In the genomic region with DNA sequence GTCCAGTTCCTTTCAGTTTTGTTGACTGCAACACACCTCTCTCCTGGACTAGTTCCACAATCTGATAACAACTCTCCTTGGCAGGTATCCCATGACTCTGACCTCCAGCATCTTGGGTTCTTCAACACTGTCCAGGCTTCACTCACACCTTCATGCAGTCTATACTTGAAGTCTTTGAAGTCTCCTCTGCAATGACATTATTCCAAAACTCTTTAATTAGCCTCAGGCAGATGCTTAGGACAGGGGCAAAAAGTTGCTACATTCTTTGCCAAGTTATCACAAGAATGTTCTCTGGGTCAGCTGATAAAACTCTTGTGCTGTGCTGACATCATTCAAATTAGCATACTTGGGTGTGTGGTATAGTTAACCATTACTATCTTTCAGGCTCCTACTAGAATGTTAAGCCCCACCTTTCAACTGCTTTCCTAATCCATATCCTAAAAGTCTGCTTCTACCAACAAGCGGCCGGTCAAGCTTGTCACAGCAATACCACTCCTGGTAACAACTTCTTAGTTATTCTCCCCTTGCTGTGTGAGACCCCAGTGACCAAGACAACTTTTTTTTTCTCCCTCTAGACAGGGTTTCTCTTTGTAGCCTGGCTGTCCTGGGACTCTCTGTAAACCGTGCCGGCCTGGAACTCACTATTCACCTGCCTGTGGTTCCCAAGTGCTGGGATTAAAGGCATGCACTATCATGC, we compare ENCODE assay signal across 1 mouse cellular context.
TF ChIP-seq lines count a peak whose summit lies in the region.

No protein-coding gene starts in this region.

TF ChIP-seq in MEL, 35 proteins besides CTCF, POLR2A, EP300 and RAD21 (continued from another document):
- no peak for TF ChIP-seq ZMIZ1 (IDR thresholded peaks at IDR 0.05; ENCODE audit: low read depth, low read length)
- peak; percentile 75; the same call in 1 of the 2 replicates for TF ChIP-seq RCOR1 (IDR thresholded peaks at IDR 0.05; ENCODE audit: low read depth, low read length)
- no peak for TF ChIP-seq UBTF (IDR thresholded peaks at IDR 0.05; ENCODE audit: borderline replicate concordance, insufficient read depth, low read depth, low read length)
- peak; percentile 100 for TF ChIP-seq ETS1 (IDR thresholded peaks at IDR 0.05; ENCODE audit: low read depth, low read length)
- no peak for TF ChIP-seq TBP (IDR thresholded peaks at IDR 0.05; ENCODE audit: low read depth, low read length)
- TF ChIP-seq CHD1 (IDR thresholded peaks at IDR 0.05; ENCODE audit: low read depth, low read length) = 0 out of 2 replicates have a peak, but pooled peaks have one; percentile 69
- TF ChIP-seq ZNF384 (IDR thresholded peaks at IDR 0.05; ENCODE audit: low read depth, low read length) = no peak
- TF ChIP-seq GATA1 (IDR thresholded peaks at IDR 0.05; ENCODE audit: low read depth, low read length) = peak; percentile 83
- peak; percentile 83 for TF ChIP-seq USF1 (IDR thresholded peaks at IDR 0.05; ENCODE audit: low read depth, low read length)
- TF ChIP-seq POLR2AphosphoS5 (IDR thresholded peaks at IDR 0.05; ENCODE audit: borderline replicate concordance, low read depth, low read length) = no peak
- TF ChIP-seq KAT2A (conservative IDR thresholded peaks at IDR 0.05; ENCODE audit: low read depth, low read length) = peak; percentile 35
- no peak for TF ChIP-seq SMC3 (IDR thresholded peaks at IDR 0.05; ENCODE audit: low read depth, low read length)
- no peak for TF ChIP-seq MEF2A (IDR thresholded peaks at IDR 0.05; ENCODE audit: extremely low read depth, insufficient replicate concordance, low read depth, low read length, poor library complexity, severe bottlenecking)
- TF ChIP-seq SIN3A (IDR thresholded peaks at IDR 0.05; ENCODE audit: low read length) = peak; percentile 94
- no peak for TF ChIP-seq MYC (IDR thresholded peaks at IDR 0.05; ENCODE audit: low read depth, low read length)
- TF ChIP-seq ZC3H11A (IDR thresholded peaks at IDR 0.05; ENCODE audit: low read depth, low read length) = no peak; the same call in 1 of the 2 replicates
